Mouse (Mus musculus) adipocyte (in vitro differentiated cells): ENCODE data around the gene Zfp865.
"Not testable (repeated sequence)": the region's sequence is repeated elsewhere in the genome, so short reads cannot be mapped to it uniquely, and the experiment has no call there.

Experiments used
- DNase-seq: peaks from one replicate; pipeline ENCODE4 v3.0.0-alpha.2; 2016; ENCODE audit warnings: low spot score

The Zfp865 gene

DNA sequence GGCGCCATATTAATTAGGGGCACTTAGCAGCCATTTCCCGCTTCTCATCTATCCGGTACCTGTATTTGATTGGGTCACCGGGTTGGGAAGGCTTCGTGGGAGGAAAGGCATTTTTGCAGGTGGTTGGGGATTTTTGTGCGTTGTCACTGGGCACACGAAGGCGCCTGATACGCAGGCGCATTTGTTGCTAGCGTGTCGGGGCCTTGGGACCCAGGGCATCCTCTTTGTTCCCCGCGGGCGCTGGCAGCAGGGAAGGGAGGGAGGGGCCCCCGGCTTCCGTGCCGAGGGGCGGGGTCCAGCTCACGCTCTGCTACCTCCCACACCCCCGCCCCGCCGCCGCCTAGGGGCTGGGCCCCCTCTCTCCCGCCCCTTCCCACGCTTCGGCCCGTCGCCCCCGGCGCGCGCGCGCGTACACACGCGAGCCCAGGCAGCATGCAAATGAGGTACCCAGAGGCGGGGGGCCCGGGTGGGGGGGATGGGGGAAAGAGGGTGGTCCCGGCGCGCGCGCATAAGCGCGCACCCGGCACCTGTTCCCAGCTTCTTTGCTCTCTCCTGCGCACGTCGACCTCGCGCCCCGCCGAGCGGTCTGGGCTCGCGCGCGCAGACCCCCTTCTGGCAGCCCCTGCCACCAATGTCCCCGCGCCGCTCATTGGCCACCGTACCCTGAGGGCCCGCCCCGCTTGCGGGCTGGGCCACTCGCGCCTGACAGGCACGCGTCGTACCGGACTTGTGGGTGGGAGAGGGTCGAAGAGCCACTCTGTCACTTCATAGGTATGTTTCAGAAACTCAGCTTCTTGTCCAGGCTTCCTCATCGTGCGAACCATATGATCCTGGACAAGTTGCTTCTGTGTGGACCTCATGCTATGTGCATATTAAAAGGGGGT lies 4.8 kb upstream of the Zfp865 start, which contains the start of gene Gm44973:
Gm44973 (plus strand) TSS at position 379 of the 884 bp plus-strand sequence.
- DNase-seq = peak; percentile 92

DNA sequence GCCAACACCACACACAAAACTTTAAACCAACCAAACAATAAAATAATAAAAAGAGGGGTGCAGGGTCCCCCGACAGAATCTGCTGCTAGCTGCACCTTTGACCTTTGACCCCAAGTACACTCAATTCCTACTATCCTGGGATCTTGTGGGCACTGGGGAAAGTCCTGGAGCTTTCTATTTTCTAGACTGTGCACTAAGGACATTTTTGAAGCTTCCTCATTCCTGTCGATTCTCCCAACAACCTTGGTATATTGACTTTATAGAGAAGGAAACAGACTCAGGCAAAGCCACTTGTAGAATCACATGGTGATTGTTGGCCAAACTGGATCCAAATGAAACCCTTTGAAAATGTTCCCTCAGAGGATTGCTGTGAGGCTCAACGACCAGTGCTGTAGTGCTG lies 4.1 kb upstream of the Zfp865 start:
- peak; percentile 33 for DNase-seq

DNA sequence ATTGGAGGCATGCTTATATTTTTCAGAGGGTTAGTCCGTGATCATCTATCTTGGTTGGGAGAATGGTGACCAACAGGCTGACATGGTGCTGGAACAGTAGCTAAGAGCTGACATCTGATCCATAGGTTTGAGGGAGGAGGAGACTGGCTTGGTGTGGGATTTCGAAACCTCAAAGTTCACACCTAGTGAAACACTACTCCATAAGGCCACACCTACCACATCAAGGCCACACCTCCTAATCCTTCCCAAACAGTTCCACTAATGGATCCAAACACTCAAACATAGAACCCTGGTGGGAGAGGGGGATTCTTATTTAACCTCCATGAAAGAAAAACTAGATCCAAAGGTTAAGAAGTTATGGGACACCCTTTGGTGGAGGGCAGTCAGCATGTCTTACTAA lies 3.3 kb upstream of the Zfp865 start:
- DNase-seq = no peak

DNA sequence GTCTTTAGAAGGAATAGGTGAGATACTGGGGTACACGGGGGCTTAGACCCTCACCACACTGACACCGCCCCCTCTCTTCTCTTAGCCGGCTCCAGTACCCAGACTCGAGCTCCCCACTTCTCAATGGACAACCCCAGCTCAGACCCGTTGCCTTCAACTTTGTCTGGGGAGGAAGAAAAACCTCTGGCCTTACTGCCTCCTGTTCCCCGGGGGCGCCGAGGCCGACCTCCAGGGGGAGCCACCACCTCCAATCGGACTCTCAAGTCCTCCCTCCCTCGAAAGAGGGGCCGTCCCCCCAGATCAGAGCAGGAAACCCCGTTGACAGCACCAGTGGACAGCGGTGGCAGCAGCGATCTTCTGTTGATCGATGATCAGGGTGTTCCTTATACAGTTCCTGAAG lies 2.8 kb upstream of the Zfp865 start:
- no peak for DNase-seq

DNA sequence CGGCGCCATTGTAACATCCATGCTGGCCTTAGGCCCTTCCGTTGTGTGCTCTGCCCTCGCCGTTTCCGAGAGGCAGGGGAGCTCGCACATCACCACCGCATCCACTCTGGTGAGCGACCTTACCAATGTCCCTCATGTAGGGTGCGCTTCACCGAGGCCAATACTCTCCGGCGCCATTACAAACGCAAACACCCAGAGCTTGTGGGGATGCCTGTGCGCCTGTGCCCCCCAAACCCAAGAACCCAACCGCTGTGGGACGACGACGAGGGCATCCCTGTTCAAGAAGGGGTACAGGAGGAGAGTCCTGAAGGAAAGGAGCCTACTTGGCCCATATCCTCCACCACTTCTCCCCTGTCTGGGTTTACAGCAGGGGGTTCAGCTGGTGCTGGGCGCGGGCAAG lies 2.2 kb upstream of the Zfp865 start:
- DNase-seq = no peak

DNA sequence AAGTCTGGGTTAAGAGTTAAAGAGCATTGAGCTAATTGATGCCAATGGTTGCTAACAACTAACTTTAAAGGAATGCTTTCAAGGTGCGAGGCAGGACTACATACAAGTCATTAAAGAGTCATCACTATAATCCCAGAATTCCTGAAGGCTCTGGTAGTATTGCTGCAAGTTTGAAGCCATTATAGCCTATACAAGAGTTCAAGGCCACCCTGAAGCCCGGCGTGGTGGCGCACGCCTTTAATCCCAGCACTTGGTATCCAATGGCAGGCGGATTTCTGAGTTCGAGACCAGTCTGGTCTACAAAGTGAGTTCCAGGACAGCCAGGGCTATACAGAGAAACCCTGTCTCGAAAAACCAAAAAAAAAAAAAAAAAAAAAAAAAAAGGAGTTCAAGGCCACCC lies 600 bp upstream of the Zfp865 start:
- not testable (repeated sequence) for DNase-seq

DNA sequence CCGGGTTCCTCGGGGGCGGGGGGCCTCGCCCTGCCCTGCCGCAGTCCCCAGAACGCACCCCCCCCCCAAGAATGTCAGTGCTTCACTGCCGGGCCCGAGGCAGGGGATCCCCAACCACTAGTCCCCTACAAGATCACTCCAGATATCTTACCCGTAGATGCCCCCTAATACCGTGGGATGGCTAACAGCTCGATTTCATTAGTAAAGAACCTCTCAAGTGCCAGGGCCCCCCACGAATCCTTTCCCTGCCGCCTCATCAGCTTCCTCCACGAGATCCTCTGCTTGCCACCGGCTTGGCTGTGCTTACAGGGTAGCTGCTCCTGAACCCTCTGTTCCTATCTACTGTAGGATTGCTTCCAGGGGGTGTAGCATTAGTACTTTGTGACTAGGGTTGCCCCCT lies 509 bp downstream of the Zfp865 start:
- DNase-seq = peak; percentile 25

DNA sequence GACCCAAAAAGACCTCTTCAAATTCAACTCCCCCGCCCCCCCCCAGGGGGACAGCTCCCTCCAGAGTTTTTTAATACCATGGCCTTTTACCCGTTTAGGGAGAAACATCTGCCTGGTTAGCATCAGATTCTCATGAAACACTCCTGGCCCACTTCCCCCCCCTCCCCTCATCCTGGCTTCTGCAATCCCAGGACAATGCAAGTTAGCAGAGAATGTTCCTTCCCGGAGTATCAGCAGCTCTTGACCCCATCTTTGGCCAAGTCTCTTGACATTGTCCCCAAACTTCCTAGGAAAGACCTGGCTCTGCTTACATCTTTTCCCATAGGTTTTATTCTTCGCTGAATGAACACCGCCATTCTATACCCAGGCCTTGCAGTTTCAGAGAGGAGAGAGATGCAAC lies 1.0 kb downstream of the Zfp865 start:
- DNase-seq = peak; percentile 50

DNA sequence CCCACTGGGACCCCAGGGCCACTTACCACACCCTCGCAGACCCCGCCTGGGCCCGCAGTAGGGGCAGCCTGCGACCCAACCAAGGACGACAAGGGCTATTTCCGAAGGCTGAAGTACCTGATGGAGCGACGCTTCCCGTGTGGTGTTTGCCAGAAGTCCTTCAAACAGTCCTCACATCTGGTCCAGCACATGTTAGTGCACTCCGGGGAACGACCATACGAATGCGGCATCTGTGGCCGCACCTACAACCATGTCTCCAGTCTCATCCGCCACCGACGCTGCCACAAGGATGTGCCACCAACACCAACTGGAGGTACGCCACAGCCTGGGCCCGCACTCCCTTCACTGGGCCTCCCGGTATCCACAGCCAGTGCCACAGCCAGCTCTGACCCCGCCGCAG lies 9.4 kb downstream of the Zfp865 start:
- no peak for DNase-seq

DNA sequence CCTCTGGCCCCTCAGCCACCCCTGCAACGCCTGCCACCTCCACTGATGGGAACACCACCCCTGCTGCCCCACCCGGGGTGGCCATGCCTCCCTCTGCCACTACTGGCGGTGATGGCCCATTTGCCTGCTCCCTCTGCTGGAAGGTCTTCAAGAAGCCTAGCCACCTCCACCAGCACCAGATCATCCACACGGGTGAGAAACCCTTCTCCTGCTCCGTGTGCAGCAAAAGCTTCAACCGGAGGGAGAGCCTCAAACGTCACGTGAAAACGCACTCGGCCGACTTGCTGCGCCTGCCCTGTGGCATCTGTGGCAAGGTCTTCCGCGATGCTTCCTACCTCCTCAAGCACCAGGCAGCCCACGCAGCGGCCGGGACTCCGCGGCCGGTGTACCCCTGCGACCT lies 9.8 kb downstream of the Zfp865 start:
- no peak for DNase-seq

DNA sequence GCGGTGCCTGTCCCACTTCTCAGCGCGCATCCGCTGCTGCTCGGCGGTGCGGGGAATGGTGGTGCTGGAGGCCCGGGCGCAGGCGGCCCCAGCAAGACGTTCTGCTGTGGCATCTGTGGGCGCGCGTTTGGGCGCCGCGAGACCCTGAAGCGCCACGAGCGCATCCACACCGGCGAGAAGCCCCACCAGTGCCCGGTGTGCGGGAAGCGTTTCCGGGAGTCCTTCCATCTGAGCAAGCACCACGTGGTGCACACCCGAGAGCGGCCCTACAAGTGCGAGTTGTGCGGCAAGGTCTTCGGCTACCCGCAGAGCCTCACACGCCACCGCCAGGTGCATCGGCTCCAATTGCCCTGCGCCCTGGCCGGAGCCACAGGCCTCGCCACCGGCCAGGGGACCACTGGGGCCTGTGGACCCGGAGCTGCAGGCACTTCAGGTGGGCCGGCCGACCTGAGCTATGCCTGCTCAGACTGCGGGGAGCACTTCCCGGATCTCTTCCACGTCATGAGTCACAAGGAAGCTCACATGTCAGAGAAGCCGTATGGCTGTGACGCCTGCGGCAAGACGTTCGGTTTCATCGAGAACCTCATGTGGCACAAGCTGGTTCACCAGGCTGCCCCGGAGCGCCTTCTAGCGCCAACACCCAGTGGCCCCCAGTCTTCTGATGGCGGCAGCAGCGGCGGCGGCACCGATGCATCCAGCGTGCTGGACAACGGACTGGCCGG lies 10.5 kb downstream of the Zfp865 start:
- no peak for DNase-seq

DNA sequence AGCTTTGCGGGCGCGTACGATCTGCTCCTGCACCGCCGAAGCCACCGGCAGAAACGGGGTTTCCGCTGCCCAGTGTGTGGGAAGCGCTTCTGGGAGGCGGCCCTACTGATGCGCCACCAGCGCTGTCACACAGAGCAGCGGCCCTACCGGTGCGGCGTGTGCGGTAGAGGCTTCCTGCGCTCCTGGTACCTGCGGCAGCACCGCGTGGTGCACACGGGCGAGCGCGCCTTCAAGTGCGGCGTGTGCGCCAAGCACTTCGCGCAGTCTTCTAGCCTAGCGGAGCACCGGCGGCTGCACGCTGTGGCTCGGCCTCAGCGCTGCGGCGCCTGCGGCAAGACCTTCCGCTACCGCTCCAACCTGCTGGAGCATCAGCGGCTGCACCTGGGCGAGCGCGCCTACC lies 11.3 kb downstream of the Zfp865 start:
- DNase-seq = no peak

DNA sequence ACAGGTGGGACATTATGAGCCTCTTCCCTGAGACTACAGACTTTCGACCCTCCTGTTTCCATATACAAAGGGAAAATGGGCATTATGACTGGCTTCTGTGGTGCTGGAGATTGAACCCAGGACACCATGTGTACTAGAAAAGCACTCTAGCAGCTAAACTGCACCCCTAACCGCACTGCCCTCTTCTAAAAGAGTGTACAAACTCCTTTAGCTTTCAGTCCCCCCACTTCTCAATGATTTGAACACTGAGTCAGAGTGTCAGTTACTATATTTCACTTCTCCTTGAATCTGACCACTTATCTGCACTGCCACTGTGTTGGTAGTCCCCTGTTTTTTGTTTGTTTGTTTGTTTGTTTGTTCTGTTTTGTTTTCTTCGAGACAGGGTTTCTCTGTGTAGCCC lies 13.6 kb downstream of the Zfp865 start, which contains the start of gene 4632433K11Rik:
4632433K11Rik (plus strand) TSS at position 301 of the 400 bp plus-strand sequence.
- no peak for DNase-seq

DNA sequence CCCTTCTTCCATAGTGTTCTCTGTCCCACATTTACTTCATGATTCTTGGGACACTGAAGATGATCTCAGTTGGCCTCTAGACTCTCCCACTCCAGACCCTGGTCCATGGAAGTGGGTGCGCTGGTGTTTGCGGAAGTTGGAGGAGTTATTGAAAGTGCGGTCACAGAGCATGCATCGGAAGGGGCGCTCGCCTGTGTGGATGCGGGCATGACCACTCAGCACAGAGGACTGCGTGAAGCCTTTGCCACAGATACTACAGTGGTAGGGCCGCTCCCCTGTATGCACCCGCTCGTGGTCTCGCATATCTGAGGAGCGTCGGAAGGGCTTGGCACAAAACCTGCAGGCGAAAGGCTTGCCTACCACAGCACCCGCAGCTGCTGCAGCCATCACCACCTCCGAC lies 15.5 kb downstream of the Zfp865 start:
- DNase-seq = no peak

DNA sequence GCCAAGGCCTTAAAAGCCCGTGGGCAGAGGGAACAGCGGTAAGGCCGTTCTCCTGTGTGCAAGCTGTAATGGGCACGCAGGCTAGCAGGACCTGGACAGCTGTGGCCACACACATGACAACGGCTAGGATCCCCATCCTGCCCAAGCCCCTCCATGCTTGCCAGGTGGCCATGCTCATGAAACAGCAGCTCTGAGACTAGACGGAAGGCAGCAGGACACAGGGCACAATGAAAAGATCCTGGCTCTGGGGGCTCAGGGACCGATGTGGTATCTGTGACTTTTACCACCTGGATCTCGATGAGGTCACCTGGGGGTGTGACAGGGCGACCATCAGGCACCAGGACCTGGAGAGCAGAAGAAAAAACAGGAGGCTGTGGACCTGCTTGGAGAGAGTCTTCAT lies 16.0 kb downstream of the Zfp865 start:
- DNase-seq = no peak

DNA sequence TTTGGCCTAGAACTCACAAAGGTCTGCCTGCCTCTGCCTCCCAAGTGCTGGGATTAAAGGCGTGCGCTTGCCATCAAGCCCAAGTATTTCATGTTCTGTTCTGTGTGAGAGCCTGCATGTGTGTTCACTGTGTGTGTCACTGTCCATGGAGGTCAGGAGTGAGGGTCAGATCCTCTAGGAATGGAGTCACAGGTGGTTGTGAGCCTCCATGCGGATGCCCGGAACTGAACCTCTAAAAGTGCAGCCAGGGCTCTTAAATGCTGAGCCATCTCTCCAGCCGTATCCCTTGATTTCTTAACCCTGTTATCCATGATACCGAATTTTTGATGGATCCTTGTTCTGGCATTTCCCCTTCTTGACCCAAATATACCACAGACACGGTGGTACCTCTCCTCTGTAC lies 16.9 kb downstream of the Zfp865 start:
- no peak for DNase-seq

DNA sequence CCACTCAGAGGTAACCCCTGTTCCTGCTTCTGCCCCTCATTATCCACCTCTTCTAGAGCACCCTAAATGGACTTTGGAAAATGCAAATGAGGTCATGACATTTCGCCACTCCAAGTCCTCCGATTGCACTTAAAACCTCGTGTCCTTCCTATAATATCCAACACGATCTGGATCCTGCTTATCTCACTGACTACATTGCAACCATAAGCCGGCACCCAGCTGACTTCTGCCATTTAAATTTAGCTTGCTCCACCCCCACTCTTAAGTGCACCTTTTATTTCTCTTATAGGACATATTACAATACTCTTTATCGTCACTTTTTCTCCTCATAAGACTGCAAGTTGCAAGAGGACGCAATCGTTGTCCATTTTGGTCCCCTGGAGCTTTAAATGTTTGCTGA lies 17.3 kb downstream of the Zfp865 start:
- no peak for DNase-seq

DNA sequence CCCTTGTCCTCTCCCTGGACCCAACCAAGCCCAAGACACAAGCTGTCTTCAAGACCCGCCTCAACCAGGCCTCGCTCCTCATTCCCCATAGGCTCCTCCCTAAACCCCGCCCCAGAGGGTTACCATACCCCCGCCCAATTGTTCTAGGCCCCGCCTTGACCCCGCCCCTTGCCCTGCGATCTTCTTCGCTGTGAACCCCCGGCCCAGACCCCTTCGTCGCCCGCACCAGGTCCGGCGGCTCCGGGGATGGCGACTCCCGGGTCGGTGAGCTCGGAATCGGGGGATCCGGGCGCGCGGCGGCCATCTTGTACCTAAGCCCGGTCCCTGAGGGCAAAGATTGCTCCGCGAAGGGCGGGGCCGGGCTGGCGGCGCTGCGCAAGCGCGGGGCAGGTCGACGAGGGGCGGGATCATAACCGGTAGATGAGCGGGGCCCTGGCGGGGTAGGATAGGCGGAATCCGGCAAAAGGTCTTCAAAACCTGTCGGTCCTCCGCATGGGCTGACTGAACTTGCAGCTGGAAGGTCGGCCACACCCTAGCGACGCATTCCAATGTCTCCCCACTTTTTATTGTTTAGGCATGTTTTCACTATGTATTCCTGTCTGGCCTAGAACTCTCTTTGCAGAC lies 18.0 kb downstream of the Zfp865 start, which contains the start of gene Zfp784:
Zfp784 (minus strand) TSS at position 338 of the 624 bp plus-strand sequence.
- DNase-seq = peak; percentile 88

DNA sequence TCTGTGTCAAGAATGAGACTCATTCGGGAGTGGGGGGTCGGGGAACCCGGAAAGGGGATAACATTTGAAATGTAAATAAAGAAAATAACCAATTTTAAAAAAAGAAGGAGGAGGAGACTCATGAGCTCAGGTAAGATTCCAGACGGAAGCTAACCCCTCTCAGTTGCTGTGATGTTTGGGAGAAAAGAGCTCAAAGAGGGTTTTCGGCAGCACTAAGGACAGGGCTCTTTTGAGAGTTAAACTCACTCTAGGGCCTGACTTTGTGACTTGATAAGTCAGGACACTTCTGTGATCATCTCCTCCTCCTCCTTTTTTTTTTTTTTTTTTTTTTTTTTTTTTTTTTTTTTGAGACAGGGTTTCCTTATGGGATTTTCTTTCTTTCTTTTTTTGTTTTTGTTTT lies 18.8 kb downstream of the Zfp865 start:
- peak; percentile 39 for DNase-seq

DNA sequence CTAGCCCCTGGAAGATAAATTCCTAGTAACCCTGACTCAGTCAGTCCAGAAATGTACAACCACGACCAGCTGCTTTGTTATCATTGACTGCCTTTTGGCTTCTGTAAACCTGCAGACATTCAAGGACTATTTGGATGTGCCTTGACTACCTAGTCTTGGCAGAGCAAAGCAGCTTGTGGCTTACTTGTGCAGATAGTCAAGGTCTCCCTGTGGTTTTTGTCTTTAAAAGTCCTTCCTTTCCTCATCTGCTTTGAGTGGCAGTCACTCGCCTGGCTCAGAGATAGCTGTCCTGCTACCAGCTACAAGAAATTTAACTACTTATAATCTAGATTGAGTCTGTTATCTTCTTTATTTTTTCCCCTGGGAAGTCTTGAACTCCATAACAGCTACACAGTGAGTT lies 24.8 kb downstream of the Zfp865 start:
- DNase-seq = no peak

DNA sequence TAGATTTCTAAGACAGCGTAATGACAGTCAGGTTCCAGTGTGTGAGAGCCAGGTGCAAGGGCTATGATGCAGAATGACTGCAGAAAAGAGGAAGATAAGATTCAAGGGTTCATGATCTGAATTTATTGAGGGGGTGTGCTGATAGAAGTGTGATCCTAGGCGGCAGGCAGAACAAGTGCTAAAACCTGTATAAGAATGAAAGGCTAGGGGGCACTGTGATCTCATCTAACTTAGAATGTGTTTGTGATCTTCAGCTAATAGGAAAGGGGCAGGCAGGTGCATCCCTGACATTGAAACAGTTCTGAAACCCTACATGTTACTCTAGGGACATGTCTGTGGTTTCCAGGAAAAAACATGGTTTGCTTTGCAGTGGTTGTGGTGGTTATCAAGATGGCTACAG lies 25.9 kb downstream of the Zfp865 start:
- no peak for DNase-seq

DNA sequence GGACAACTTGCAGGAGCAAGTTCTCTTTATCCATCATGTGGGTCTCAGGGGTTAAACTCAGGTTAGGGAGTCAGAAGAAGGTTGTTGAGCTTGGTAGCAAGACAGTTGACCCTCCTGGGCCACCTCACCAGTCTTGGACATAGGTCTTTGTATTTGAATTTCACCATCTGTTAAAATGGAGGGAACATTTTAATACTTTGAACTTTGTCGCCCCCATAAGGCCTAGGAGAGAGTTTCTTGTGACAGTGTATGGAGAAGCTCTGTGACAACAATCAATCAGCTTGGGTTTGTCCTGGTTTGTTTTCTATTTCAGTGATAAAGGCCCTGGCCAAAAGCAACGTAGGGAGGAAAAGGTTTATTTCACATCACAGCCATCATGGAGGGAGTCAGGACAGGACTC lies 27.1 kb downstream of the Zfp865 start:
- DNase-seq = peak; percentile 63
